Mouse (Mus musculus): ENCODE data around the gene Ppp1r8. TPM values are rescaled to one million over a fixed set of nuclear protein-coding genes. Genes with fewer than 3 reads are reported as not detected.

Ppp1r8 gene
- 52.0 and 54.1 TPM in 2 replicates for polyA plus RNA-seq (2015; fragmentation: Nextera tagmentation; extraction: Ambion mirVana)

DNA sequence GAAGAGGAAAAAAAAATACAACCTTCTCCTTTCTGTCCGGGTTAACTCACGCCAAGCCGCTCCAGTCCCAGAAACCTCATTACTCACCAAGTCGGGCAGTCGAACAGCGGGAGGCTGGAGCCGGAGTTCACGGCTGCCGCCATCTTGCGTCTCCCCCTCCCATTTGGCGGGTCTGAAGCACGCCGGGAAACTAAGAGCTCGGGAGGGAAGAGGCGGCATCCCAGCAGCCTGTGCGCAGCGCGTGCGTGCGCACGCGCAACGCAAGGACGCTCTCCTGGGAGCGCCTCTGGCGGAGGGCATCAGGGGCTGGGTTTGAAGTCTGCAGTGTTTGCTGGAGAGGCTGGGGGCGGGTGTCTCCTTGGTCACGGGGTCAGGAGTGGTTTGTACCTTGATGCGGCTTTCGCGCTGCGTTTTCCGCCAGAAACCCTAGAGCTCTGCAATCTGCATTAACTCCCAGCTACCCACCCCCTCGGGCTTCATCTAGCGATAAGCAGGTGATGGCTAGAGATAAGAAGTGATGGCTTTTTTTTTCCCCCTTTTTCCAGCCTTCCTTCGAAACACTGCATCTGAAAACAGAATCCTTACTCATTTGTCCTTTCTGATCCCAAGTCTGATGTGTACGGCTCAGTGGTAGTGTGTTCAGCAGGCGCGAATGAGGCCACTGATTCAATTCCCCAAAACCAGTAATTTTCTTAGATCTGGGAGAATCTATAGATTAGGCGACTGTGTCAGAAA, at the start of gene Ppp1r8:
Ppp1r8 (minus strand) TSS at position 200 of the 735 bp plus-strand sequence.
- H3K9me3 ChIP-seq (replicated peaks; ENCODE audit: control insufficient read depth, low read length): 0 out of 2 replicates have a peak, but pooled peaks cover 4% of the 10 kb centered on the region
- ATAC-seq (ENCODE audit: insufficient read depth, low FRiP score): peak; percentile 99
- peak within 1 kb of the TSS; percentile 66 for H3K4me3 ChIP-seq (replicated peaks; ENCODE audit: low read length)
- H3K4me2 ChIP-seq (ENCODE audit: low read depth, low read length): peak within 1 kb of the TSS; percentile 83
- H3K27ac ChIP-seq (ENCODE audit: low read length): peak within 1 kb of the TSS; percentile 50
- H3K4me1 ChIP-seq (ENCODE audit: control insufficient read depth, insufficient read depth, low read length): peaks cover 9% of the 10 kb centered on the region
- WGBS: 1% methylated on average over 40 of the region's 40 CpGs
- H3K9ac ChIP-seq (ENCODE audit: low read length): peak within 1 kb of the TSS; percentile 85
- H3K36me3 ChIP-seq (ENCODE audit: control insufficient read depth, insufficient read depth, low read length): no peaks in the 10 kb centered on the region
- no peaks in the 10 kb centered on the region for H3K27me3 ChIP-seq (ENCODE audit: control insufficient read depth, insufficient read depth, low read length)

- H3K9me3 ChIP-seq (replicated peaks; ENCODE audit: control insufficient read depth, low read length): no peaks in the 10 kb centered on the region
- H3K4me3 ChIP-seq (replicated peaks; ENCODE audit: low read length): peak overlapping the region; percentile 99
- peaks cover 7% of the 10 kb centered on the region for H3K4me1 ChIP-seq (ENCODE audit: control insufficient read depth, insufficient read depth, low read length)
- peak overlapping the region; percentile 98 for H3K9ac ChIP-seq (ENCODE audit: low read length)
- H3K4me2 ChIP-seq (ENCODE audit: low read depth, low read length): peak overlapping the region; percentile 93
- 4% methylated on average over 9 of the region's 9 CpGs for WGBS
- H3K36me3 ChIP-seq (ENCODE audit: control insufficient read depth, insufficient read depth, low read length): no peaks in the 10 kb centered on the region
- H3K27me3 ChIP-seq (ENCODE audit: control insufficient read depth, insufficient read depth, low read length): no peaks in the 10 kb centered on the region
- ATAC-seq (ENCODE audit: insufficient read depth, low FRiP score): peak; percentile 11
- peak overlapping the region; percentile 91 for H3K27ac ChIP-seq (ENCODE audit: low read length)
Observed at GRCm38 (mm10) chr4:132884844-132885374, 41.9 kb upstream of the Ppp1r8 start.

DNA sequence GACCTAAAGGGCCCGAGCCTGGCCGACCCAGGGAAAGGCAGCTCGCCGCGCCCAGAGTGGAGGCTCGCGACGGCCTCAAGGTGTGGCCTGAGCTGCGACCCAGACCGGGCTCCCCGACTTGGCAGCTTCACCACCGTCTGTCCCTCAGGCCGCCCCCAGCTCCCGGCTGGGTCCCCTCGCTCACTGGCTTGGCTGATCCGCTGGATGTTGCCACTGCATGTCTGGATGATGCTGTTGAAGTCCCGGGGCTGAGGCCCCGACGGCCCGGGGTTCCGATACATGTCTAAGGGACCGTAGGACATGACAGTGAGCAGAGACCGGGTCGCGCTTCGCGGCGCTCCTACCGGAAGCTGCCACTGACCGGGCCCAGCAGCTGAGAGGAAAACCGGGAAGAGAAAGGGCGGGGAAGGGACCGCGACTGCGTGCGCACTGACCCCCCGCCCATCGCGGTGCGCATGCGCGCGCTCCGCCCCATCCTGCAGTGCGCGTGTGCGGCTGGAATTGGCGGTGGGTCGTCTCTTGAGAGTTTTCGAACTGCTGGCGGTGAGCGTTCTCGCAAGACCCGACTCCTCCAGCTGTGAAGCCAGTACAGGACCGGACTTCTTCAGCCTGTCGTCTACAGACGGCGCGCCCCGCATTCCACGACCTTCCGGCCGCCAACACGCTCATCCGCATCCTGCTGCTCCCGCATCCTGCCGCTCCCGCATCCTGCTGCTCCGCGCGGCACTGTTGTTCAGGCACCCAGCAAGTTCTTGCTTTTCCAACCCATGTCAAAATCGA, 41.3 kb upstream of the Ppp1r8 start, which contains the start of gene Stx12:
Stx12 (minus strand) TSS at position 446 of the 780 bp plus-strand sequence.
- Histone ChIP-seq H3K4me1 (ENCODE audit: control insufficient read depth, insufficient read depth, low read length) (peaks cover 7% of the 10 kb centered on the region), H3K27me3 (ENCODE audit: control insufficient read depth, insufficient read depth, low read length) (no peaks in the 10 kb centered on the region), H3K27ac (ENCODE audit: low read length) (peak within 1 kb of the TSS; percentile 91), H3K36me3 (ENCODE audit: control insufficient read depth, insufficient read depth, low read length) (no peaks in the 10 kb centered on the region), H3K4me3 (replicated peaks; ENCODE audit: low read length) (peak within 1 kb of the TSS; percentile 99), H3K4me2 (ENCODE audit: low read depth, low read length) (peak within 1 kb of the TSS; percentile 93), H3K9me3 (replicated peaks; ENCODE audit: control insufficient read depth, low read length) (no peaks in the 10 kb centered on the region), H3K9ac (ENCODE audit: low read length) (peak within 1 kb of the TSS; percentile 98)
- peak; percentile 95 for ATAC-seq (ENCODE audit: insufficient read depth, low FRiP score)
- under 1% methylated on average over 72 of the region's 72 CpGs for WGBS

- peaks cover 7% of the 10 kb centered on the region for H3K4me1 ChIP-seq (ENCODE audit: control insufficient read depth, insufficient read depth, low read length)
- WGBS: under 1% methylated on average over 21 of the region's 21 CpGs
- ATAC-seq (ENCODE audit: insufficient read depth, low FRiP score): 0 out of 2 replicates have a peak, but pooled peaks have one; percentile 6
Observed at GRCm38 (mm10) chr4:132883561-132884063, 40.6 kb upstream of the Ppp1r8 start.

DNA sequence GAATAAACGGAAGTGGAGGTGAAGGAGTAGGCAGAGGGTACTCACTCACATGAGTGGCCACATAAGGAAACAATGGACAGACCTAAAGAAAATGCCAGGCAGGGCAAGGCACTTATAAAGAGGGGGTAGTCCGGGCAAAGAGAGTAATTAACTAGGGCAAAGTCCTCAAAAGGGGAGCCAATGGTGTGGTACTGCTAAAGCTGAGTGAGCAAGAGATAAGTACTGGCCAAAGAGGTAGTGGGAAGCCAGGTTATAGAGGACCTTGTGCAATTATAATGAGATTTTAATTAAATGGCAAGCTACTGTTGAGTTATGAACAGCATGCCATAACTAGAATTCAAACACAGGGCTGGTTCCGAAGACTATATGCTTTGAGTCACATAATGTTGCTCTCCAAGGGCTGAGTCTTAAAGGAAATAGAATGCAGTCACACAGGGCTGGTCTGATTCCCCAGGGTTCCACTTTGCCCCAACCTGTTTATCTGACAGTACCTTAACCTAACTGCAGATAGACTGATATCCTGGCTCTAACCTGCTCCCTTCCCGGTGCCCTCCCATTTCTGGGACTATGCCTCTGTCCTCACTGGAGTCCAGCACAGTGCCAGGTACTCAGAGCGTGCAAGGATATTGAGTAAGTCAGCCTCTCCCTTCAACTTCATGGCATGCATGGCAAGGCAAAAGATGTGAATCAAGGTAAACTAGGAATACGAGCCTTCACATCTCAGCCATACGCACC, 31.6 kb upstream of the Ppp1r8 start:
- H3K4me1 ChIP-seq (ENCODE audit: control insufficient read depth, insufficient read depth, low read length): 0 out of 2 replicates have a peak, but pooled peaks cover 9% of the 10 kb centered on the region
- H3K4me3 ChIP-seq (replicated peaks; ENCODE audit: low read length): no peak overlapping the region
- peak overlapping the region; percentile 46 for H3K27ac ChIP-seq (ENCODE audit: low read length)
- H3K9me3 ChIP-seq (replicated peaks; ENCODE audit: control insufficient read depth, low read length): no peaks in the 10 kb centered on the region
- ATAC-seq (ENCODE audit: insufficient read depth, low FRiP score): peak; percentile 37; the same call in 1 of the 2 replicates
- no peak overlapping the region for H3K9ac ChIP-seq (ENCODE audit: low read length)
- no peaks in the 10 kb centered on the region for H3K27me3 ChIP-seq (ENCODE audit: control insufficient read depth, insufficient read depth, low read length)
- no peak overlapping the region for H3K4me2 ChIP-seq (ENCODE audit: low read depth, low read length)
- 87% methylated on average over 7 of the region's 7 CpGs for WGBS
- H3K36me3 ChIP-seq (ENCODE audit: control insufficient read depth, insufficient read depth, low read length): peaks cover 7% of the 10 kb centered on the region

More at GRCm38 (mm10) chr4:132883561-132884063, 40.6 kb upstream of the Ppp1r8 start:
- Histone ChIP-seq H3K9ac (ENCODE audit: low read length) (peak overlapping the region; percentile 98), H3K27ac (ENCODE audit: low read length) (peak overlapping the region; percentile 91), H3K9me3 (replicated peaks; ENCODE audit: control insufficient read depth, low read length) (no peaks in the 10 kb centered on the region), H3K36me3 (ENCODE audit: control insufficient read depth, insufficient read depth, low read length) (no peaks in the 10 kb centered on the region), H3K4me3 (replicated peaks; ENCODE audit: low read length) (peak overlapping the region; percentile 99), H3K4me2 (ENCODE audit: low read depth, low read length) (peak overlapping the region; percentile 93), H3K27me3 (ENCODE audit: control insufficient read depth, insufficient read depth, low read length) (no peaks in the 10 kb centered on the region)

DNA sequence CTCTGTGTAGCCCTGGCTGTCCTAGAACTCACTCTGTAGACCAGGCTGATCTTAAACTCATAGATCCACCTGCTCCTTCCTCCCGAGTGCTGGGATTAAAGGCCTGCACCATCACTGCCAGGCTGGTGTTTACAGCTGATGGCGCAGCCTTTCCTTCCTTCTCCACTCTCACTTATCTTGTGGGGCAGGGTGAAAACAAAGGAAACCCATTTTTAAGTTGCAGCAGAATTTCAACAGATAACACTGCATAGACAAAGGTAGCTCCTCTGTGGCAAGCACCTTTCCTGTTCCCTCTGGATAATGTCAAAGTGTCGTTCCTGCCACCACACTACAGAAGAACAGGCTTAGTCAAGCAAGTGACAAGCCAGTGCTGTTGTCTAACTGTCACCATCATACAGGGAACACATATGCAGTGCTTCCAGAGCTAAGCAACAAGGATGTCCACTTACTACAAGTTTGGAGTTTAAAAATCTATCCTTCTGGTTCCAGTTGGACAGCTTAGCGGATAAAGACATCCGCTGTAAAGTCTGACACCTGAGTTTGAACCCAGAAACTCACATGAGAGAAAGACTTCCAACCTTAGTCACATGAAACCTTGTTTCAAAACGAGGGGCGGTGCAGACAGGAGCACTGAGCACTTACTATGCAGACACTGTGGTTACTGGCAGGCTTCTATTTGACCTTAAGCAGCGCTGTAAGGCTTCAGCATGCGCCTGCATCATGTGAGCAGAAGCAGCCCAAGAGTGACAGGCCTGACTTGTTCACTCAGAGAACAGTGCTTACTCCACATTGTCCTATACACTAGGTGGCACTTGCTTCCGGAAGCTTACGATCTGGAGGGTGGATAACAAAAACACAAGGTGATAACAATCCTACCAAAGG, 30.8 kb upstream of the Ppp1r8 start:
- H3K9me3 ChIP-seq (replicated peaks; ENCODE audit: control insufficient read depth, low read length): no peaks in the 10 kb centered on the region
- no peak overlapping the region for H3K4me3 ChIP-seq (replicated peaks; ENCODE audit: low read length)
- ATAC-seq (ENCODE audit: insufficient read depth, low FRiP score): peak; percentile 37
- no peak overlapping the region for H3K4me2 ChIP-seq (ENCODE audit: low read depth, low read length)
- H3K27ac ChIP-seq (ENCODE audit: low read length): peak overlapping the region; percentile 46
- H3K4me1 ChIP-seq (ENCODE audit: control insufficient read depth, insufficient read depth, low read length): 0 out of 2 replicates have a peak, but pooled peaks cover 9% of the 10 kb centered on the region
- H3K27me3 ChIP-seq (ENCODE audit: control insufficient read depth, insufficient read depth, low read length): no peaks in the 10 kb centered on the region
- 78% methylated on average over 11 of the region's 11 CpGs for WGBS
- H3K9ac ChIP-seq (ENCODE audit: low read length): no peak overlapping the region
- peaks cover 9% of the 10 kb centered on the region for H3K36me3 ChIP-seq (ENCODE audit: control insufficient read depth, insufficient read depth, low read length)

DNA sequence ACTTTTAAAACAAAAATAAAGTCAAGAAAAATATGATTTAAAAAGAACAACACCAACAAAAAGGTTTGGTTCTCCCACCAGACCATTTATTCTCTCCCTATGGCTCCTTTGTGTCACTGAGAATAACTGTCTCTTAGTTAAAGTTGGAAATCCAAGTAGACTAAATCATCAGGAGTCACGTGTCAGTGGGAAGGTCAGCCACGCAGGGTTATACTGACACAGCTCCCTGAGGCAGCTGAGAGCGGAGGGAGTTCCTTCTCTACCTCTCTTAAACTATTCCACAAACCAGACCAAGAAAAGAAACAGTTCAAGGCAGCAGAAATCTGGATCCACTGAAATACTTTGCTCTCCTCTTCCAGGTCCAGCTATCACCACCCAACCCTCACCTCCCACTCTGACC, 28.1 kb upstream of the Ppp1r8 start:
- H3K36me3 ChIP-seq (ENCODE audit: control insufficient read depth, insufficient read depth, low read length): peaks cover 20% of the 10 kb centered on the region

DNA sequence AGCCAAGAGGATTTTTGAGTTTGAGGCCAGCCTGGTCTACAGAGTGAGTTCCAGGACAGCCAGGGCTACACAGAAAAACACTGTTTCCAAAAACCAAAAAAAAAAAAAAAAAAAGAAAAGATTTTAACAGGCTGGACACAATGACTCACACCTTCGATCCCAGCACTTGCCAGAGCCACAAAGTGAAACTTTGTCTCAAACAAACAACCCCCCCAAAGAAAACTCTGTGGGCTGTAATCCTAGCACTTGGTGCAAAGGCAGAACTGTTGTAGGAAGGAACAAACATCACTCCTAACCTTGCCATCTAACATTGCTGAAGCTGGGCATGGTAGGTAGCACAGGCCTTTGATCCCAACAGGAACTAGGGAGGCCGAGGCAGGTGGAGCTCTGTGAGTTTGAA, 21.9 kb upstream of the Ppp1r8 start:
- Histone ChIP-seq H3K9ac (ENCODE audit: low read length) (no peak overlapping the region), H3K27me3 (ENCODE audit: control insufficient read depth, insufficient read depth, low read length) (no peaks in the 10 kb centered on the region), H3K4me1 (ENCODE audit: control insufficient read depth, insufficient read depth, low read length) (no peaks in the 10 kb centered on the region), H3K4me2 (ENCODE audit: low read depth, low read length) (no peak overlapping the region), H3K36me3 (ENCODE audit: control insufficient read depth, insufficient read depth, low read length) (peaks cover 20% of the 10 kb centered on the region), H3K9me3 (replicated peaks; ENCODE audit: control insufficient read depth, low read length) (no peaks in the 10 kb centered on the region), H3K4me3 (replicated peaks; ENCODE audit: low read length) (no peak overlapping the region), H3K27ac (ENCODE audit: low read length) (no peak overlapping the region)
- 88% methylated on average over 2 of the region's 2 CpGs for WGBS
- ATAC-seq (ENCODE audit: insufficient read depth, low FRiP score): no peak

More for the DNA sequence above, 28.1 kb upstream of the Ppp1r8 start:
- Histone ChIP-seq H3K27me3 (ENCODE audit: control insufficient read depth, insufficient read depth, low read length) (no peaks in the 10 kb centered on the region), H3K4me3 (replicated peaks; ENCODE audit: low read length) (no peak overlapping the region), H3K4me2 (ENCODE audit: low read depth, low read length) (no peak overlapping the region), H3K27ac (ENCODE audit: low read length) (no peak overlapping the region), H3K9me3 (replicated peaks; ENCODE audit: control insufficient read depth, low read length) (no peaks in the 10 kb centered on the region), H3K9ac (ENCODE audit: low read length) (no peak overlapping the region), H3K4me1 (ENCODE audit: control insufficient read depth, insufficient read depth, low read length) (0 out of 2 replicates have a peak, but pooled peaks cover 9% of the 10 kb centered on the region)
- WGBS: 97% methylated on average over 3 of the region's 3 CpGs
- no peak for ATAC-seq (ENCODE audit: insufficient read depth, low FRiP score)
